Mouse (Mus musculus) adrenal gland, adult 2 months (tissue): Measurements from ENCODE around the gene Npff. TPM values are rescaled to one million over a fixed set of nuclear protein-coding genes. Genes with fewer than 3 reads are reported as not detected.

Experiments used
- DNase-seq: peaks from one replicate; pipeline ENCODE4 v3.0.0; 2021
- long read RNA-seq: library from polyadenylated mRNA; stranded (forward); transcript quantifications from one replicate; pipeline ENCODE4 v2.0.0, GENCODE M21; 2021
- polyA plus RNA-seq: library from polyadenylated mRNA; depleted of rRNA; stranded (reverse); fragments of >200 nt; gene quantifications from 2 replicates; pipeline ENCODE4 v1.2.3, GENCODE M21; 2012; rRNA removed
- total RNA-seq, 2 experiments: library from RNA; stranded (reverse); gene quantifications; 2 replicates each; pipeline ENCODE4 v1.2.3; 2021

Gene Npff
- total RNA-seq = 1 to 10 TPM in 1 of 2 experiments, under 1 TPM in 1; 0.62 to 2.1 TPM
- polyA plus RNA-seq = 2.9 and 4.0 TPM in 2 replicates
- long read RNA-seq, partial matches to known transcripts = 2 of 2 reads
- long read RNA-seq, other reads (novel, unspliced or antisense) = 0 of 2 reads

DNA sequence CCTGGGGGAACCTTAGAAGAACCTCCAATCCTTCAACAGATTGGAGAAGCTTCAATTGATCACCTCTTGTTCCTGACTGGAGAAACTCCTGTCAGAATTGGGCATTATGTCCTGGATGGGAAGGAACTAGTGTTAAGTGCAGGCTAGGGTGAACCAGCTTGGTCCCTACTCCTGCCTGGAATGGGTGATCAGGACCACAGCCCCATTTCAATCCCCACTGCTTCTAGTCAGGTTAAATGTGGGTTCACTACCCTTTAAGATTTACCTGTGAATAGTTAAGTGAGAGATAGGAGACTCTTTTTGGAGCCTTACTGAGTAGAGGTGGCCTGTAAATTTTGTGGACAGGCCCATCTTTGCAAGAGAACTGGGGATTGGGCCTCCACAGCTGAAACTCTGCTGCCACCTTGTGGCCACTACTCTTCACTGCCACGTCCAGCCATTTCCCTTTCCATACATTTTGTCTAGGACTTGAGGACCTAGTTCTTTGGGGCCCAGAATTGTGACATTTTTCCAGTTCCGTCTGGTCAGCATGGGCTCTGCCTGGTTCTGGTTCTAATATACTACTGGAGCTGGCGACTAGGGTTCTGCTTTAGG is at the start of gene Npff:
Gene Npff (minus strand): TSS at position 51 of the 594 bp plus-strand sequence.
- DNase-seq = peak; percentile 68

DNA sequence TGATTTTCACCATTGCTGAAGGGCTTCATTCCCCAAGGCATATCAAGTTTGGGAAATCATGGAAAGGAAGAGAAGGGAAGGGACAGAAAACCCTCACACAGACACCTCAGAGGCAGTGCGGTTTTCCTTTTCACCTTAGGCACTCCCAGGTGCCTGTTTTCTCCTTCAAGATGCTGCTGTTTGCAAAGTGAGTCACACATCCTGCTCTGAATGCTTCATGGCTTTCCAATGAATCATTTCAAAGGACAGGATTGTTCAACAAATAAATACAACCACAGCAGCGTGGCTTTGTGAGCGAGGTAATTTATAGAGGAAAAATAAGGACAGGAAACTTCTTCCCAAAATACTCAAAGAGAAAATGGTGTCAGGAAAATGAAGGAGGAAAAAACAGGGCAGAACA is 47.3 kb upstream of the Npff start:
- peak; percentile 13 for DNase-seq

DNA sequence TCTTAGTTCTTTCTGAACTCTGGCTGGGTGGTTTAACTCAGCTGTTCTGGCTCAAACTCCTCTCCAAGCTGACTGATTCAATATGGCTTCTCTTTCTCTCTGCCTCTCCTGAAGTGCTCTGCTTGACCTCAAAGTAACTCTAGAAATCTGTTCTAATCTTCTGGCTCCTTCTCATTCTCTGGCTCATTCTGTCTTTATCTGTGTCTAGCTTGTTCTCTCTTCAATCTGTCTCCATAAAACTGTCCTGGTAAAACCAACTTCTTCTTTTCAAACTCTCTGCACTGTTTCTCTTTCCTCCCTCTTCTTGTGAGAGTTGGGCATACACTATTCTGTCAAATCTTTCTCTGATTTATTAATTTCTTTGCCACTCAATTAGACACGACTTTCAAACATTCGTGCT is 43.1 kb upstream of the Npff start:
- no peak for DNase-seq

DNA sequence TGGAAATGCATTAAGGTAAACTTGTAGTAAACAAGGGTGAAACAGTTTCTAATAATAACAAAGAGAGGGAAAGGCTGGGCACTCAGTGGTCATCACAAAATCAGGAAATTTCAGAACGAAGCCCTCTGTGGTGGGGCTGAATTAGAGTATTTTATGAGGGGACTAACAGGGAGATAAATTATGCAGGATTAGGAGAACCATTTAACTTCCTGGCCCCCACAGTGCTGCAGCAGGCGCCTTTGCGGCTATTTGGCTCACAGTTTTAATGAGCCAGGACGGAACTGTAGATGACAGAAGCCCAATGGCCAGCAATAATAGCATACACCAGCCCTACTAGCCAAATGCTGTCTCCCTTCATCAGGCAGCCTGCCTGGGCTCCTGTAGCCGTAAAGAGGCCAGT is 38.9 kb upstream of the Npff start:
- DNase-seq = no peak

DNA sequence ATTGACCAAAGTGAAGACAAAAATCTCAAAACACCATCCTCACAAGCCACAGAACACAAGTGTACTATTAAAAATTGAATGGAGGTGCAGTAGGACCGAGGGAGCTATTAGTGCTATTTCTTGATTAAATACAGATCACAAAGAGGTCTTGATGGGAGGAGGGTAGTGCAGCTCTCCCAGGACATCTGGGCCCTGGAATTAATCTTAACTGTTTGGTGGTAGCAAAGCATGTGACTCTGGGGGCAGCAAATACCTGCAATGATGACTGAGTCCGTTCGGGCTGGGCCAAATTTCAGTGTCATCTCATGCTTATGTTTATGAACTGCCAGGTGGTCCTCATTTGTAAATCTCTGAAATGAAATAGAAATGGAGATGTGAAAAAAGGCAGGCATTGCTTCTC is 38.3 kb upstream of the Npff start:
- DNase-seq = no peak

DNA sequence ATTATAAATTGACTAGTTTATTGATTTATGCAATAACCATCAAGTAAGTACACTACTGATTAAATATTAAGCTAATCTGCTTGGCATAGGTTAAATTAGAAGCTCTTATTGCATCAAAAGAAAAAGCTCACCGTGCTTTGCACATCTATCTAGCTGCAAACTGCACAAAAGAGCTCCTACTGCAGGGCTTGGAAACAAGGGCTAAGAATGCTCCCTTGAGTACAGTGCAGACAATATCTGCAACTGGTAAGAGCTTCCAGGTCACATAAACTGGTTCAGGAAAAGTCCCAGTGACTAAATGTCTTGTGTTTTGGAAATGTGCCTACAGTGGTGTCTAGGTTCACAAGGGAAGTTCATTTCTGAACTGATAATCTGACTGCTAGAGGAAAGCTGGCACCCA is 37.7 kb upstream of the Npff start:
- no peak for DNase-seq

DNA sequence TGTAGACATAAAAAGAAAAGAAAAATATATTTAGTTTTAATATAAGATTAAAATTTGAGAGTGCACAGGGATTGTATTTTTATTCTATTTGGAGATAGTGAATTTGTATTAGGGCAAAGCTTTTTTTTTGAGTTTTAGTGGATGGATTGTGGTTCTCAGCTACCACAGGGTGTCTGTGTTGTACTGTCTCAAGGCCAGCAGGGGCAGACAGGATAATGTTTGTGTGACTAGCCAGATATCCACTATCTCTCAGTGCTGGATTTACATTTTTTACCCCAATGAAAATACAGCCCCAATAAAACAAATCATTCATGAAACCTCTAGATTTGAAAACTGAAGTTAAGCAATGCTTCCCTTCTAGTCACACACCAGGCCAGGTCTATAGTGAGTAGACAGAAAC is 32.8 kb upstream of the Npff start:
- no peak for DNase-seq

DNA sequence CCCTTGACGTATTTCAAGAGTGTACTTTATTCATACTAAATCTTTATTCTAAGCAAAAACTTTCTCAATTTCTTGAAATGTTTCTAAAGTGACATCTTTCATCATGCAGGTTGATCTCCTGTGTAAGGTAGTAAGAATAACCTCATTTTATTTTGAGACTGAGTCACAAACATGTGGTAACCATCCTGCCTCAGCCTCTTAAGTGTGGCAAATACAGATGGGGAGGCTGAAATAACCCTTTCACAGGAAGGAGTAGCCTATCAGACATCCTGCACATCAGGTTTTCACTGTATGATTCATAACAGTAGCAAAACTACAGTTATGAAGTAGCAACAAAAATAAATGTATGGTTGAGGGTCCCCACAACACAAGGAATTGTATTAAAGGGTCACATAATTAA is 30.8 kb upstream of the Npff start:
- DNase-seq = no peak

DNA sequence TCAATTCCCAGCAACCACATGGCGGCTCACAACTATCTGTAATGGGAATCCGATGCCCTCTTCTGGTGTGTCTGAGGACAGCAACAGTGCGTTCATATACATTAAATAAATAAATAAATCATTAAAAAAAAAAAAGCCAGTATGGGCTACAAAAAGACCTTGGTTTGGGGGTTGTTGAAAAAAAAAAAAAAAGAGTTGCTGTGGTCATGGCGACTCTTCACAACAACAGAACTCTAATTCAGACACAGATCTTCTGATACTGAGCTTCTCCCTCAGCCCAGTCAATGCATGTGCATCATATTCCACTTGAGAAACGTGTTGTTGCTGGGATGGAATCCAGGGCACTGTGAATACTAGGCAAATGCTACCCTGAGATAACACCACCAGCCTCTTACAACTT is 27.9 kb upstream of the Npff start:
- no peak for DNase-seq

DNA sequence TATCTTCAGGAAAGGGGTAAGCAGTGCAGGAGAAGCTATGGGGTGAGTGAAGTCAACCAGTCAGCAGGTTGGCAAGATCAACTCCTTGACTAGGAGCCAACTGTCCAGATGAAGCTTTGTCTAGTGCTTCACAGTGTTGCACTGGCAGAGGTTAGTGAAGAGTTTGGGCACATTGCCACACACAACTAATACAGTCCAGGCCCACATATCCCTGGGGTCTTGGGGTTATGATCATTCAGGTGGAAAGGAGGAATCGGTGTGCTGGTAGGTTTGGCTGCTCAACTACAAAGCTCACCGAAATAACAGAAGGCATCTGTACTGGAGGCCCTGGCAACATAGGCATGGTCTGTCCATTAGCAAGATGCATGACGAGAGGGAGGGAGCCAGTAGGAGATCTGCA is 22.7 kb upstream of the Npff start:
- no peak for DNase-seq

DNA sequence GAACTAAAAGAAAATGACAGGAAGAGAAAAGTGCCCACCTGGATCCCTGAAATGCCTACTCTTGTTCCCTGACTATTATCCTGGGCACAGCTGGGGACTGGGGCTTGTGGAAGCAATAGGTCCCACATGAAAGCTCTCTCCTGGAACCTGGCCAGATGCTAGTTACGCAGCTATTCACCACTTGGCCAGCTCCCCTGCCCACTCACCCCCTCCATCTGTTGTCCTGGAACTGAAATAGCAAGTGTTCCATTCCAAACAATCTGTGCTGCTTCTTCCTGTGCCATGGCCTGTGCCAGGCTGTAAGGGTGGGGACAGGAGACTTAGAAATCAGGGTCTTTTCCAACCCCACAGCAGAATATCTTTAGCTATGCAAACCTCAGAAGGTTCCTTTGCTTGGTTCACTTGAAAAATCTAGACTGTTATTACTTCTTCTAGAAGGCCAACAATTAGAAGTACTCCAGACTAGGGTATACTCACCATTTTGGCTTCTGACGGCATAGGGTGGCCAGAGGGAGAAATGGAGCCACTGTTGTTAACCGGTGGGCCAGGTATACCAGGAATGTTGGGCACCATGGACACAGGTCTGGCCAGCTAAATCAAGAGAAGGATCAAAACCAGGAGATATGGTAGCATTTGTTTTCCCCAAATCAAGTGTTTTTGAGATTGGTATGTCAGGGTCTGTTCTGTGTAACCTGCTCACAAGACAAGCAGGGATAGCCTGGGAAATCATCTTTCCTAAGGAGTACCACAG is 22.1 kb upstream of the Npff start:
- DNase-seq = peak; percentile 60

DNA sequence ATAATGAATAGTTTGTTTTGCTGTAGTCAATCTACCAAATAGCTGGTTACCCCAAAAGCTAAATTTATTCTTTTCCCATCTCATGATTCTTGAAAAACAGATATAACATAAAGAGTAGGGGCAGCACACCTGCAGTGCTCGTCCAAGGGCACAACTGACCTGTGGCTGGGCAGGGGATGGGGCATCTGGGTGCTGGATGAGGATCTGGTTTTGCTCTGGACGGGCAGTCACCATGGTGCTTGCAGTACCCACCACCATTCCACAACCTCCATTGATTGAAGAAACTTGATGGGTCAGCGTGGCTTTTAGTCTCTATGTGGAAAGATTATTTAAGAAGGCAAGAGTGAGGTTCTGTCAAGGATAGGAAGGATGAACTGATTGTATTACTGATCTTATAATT is 21.5 kb upstream of the Npff start:
- no peak for DNase-seq

DNA sequence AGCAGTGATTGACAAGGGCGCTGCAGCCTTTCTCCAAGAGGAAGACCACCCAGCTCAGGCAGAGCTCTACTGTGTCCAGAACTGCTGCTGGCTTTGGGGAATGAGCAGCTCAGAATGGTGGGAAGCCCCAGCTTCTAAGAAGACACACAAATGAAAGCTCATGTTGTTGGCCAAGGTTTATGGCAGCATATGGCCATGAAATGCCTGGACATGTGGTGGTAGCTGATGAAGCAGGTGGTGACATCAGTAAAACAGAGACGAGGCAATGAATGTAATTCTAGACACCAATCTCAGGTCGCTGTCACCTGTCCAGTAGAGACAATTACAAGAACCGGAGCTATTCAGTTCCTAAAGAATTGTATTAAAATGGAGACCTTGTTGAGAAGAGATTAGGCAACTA is 20.1 kb upstream of the Npff start:
- DNase-seq = no peak

DNA sequence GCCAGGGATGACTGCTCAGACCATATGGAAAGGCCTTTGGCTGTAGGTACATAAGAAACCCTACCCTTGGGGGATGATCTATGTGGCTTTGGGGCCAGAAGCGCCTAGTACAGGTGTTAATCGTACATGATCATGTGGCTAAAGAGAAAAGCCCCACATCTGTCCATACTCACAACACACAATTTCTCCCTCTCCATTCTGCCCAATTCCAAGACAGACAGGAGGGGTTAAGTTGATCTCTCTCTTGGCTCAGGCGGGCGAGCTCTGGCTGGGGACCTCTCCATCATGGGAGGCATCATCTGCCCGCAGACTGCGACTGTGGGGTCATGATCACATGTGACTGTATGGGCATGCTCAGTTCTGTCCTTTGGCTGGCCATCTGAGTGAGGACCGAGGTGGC is 9.2 kb upstream of the Npff start:
- DNase-seq = no peak

DNA sequence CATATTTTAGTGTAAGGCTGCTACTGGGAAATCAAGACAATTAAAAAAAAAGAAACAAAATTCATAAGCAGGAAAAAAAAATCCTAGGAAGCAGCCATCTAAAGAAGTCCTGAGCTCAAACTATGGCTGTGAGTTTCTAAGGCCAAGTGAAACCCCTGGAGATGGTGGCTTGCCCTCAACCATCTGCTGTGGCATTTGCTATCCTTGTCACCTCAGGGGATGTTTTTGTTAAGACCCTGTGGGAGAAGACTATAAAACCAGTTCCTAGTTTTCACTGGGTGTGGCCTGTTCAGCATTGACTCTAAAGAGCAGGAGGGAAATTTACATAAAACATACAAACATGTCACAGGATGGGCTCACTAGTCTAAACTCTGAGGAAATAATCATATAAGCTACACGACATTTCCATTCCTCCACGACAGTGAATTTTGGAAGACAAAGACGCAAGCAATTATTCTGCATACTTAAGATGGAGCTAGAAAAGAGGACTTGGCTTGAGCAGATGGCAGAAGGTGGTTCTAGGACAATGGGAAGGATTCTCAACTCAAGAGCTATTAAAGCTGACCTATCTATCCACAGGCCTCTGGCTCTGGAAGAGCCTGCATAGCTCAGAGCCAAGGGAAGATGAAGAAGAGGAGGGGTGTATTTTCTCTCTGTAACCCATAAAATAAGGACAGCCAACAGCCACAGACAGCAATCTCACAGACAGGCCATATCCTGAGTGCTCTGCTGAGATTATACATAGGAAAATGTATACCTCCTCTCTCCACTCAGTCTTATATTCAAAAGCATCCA is 7.6 kb upstream of the Npff start:
- no peak for DNase-seq

DNA sequence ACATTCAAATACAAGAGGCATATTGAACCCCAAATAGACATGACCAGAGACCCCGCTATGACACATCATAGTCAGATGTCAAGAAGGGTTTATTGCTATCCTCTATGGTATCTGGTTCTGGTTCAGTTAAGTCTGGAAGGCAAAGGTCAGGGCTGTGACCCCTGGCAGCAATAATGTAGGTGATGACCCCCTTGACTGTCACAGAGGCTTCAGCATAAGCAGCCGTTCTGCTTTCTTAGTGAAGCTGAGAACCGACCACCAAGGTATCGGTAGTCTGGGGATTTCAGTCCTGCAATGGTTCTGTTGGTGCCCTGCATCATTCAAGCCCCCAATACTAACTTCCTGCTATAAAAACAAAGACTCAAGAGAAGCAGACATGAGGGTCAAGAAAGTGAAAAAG is 6.8 kb upstream of the Npff start:
- no peak for DNase-seq

DNA sequence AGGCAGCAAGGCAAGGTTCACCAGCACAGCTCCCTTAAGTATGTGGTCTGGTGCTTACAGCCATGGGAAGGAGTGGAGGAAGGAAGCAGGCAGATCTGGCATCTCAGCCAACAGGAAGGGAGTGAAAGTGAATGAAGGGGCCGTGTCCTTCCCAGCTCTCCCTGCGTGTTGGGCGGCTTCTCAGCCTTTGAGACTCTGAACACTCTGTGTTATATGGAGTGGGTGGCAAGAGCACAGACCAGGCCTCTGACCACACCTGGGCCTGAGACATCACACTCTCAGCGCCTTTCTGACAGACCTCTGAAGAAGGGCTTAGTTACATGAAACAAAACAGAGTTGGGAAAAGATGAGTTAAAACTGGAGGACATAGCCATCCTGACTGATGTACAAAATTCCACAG is 5.8 kb upstream of the Npff start:
- DNase-seq = no peak

DNA sequence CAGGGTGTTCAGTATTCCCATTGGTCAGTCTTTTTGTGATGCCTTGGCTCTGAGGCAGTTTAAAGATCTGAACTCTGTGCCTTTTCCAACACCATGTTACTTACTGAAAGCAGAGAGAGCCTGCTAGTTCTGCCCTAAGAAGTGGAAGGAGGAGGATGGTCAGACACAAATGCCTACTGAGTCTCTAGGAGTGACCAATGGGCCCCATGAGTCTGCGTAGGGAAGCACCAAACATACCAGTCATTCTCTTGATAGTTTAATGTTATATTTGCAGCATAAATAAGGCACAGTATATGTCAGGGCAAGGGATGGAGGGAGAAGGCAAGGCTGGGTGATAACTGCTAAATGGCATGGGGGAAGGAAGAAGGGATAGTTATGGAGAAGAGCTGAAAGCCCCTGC is 3.7 kb upstream of the Npff start:
- no peak for DNase-seq

DNA sequence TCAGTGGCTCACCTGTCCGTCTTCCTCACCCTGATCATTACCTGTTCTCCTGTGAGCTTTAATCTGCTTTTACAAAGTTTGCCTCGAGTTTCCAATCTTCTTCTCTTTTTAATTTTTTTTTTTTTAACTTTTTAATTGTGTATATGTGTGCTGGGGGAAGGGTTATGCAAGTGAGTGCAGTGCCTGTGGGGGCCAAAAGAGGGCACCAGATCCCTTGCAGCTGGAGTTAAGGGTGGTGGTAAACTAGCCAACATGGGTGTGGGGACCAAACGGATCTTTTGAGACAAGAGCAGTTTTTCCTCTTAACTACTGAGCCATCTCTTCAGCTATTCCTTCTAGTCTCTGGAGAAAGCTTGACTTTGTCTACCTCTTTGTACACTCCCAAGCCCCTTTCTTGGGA is 3.2 kb upstream of the Npff start:
- DNase-seq = no peak

DNA sequence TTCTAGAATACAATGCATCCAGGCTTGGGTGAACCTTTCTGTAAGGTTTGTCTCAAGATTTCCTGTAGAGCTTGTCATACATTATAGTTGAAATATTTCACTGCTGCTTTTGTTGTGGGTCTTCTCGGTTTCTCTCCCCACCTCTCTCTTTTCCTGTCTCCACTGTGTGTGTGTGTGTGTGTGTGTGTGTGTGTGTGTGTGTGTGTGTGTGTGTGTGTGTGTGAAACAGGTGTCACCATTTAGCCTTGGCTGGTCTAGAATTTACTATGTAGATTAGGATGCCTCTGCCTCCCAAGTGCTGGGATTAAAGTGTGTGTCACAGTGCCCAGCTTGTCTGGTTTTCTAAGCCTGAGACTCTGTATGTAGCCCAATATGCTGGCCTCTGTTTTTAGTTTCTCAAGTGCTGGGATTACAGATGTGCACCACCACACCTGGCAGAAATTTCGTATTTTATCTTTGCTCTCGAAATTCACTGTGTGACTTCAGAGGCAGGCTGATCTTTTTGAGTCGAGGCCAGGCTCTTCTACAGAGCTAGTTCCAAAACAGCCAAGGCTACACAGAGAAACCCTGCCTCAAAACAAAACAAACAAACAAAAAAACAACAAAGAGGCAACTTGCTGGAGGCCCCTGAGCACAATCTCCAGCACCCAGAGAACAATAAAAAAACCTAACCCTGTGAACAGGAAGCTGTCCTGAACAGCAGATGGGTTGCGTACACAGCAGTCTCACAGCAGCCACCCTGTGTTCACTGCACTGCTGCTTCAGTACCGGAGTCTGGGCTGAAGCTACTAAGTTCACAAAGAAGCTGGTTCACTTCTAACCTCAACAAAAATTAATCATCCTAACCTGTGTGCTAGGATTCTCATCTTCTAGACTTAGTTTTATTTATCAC is 1.6 kb upstream of the Npff start:
- DNase-seq = no peak

DNA sequence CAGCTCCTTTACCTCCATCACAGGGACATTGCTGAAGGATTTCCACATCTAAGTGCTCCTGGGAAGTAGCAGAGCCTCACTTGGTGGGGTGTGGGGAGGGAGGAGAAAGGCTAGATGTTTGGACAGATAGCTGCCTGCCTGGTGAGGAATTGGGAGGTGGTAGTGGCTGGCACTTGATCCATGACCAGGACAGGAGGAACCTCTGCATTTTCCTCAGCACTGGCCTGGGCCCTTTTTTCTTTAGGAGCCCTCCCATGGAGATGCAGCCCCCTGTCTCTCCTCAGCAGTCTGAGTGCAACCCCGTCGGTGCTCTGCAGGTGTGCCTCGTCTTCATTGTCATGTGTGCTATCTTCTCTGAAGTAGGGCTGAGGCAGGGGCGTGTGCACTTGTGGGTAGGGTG is 3.3 kb downstream of the Npff start:
- DNase-seq = no peak

DNA sequence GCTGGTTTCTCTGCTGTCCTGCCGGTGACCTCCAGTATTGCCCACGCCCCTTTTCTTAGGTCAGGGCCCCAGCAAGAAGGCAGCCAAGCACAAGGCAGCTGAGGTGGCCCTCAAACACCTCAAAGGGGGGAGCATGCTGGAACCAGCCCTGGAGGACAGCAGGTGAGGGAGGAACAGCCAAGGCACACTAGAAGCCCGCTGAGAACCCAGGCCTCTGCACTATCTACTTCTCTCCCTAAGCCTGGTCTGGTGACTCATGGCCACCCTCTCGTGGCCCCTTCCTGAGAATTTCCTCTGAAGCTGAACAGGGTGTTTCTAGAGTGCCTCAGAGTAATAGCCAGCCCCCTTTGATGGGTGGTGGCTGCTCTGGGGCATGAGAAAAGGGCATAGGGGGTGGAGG is 4.3 kb downstream of the Npff start:
- no peak for DNase-seq
